ENCODE assay signal across 13 mouse cellular contexts in the genomic region with DNA sequence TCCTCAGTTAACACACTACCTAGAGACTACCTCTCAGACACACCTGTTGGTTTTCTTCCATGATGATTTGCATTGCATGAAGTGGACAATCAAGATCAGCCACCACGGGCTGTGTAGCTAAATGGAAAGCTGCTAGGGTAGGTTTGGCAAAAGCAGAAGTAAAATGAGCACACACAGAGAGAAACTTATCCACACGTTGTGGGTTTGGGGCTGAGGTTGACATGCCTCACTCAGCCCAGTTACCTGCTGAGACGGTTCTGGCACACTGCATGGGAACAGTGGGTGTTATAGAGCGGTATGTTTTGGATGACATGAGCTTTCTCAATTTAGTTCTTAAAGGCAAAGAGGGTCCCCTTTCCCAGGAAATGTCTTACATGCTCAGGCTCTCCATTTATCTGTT.
"Had no signal": no experiment of that assay in that cellular context is flagged by ENCODE, and none has a peak within 500 bp of the region (broad histone marks: within the 10 kb centered on the region; RNA-seq: fewer than 3 reads in every experiment).

No protein-coding gene starts in this region.

- ATAC-seq: hindbrain, postnatal 0 days; intestine, embryonic 16.5 days; liver, embryonic 12.5 days had no signal

- DNase-seq: gastrocnemius, postnatal 14 days; heart, adult 11 months; heart, adult 2 months; heart, postnatal 14 days; heart, postnatal 36 days; kidney, adult 11 months; kidney, adult 9 months; kidney, postnatal 14 days; kidney, postnatal 36 days; left cerebral cortex, postnatal 4 days had no signal
